Mouse (Mus musculus): ENCODE results near the gene Dnah17.

DNA sequence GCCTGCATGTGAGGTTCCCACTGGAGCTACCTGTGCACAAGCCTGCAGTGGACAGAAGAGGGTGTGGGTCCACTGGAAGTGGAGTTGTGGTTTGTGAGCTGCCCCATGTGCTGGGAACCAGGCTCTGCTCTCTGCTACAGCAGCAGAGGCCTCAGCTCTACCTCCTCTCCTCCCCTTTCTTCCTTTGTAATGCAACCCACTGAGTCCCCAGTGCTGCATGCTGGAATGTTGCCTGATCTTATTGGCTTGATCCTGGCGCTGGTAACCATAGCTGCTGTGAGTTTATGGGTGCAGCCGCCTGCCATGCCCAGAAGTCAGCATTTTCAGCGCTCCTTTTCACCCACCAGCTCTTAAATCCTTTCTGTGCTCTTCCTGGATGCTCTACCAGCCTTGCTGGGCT, 134.4 kb downstream of the Dnah17 start:
- no peak for TF ChIP-seq CTCF (IDR thresholded peaks at IDR 0.05; ENCODE audit: extremely low read depth, insufficient read depth, insufficient read length, insufficient replicate concordance)
- TF ChIP-seq POLR2A (IDR thresholded peaks at IDR 0.05; ENCODE audit: low read depth, low read length) = no peak
